Mouse (Mus musculus): Measurements from ENCODE around the gene Rims1. TPM values are rescaled to one million over a fixed set of nuclear protein-coding genes. Genes with fewer than 3 reads are reported as not detected.

Rims1 gene
- polyA plus RNA-seq, 1 experiment from 2014 or later = 1.4 TPM

GRCm38 (mm10) chr1:22661825-22662224 lies 144.0 kb downstream of the Rims1 start:
- no peaks in the 10 kb centered on the region for H3K9me3 ChIP-seq
- H3K27ac ChIP-seq (replicated peaks) = no peak overlapping the region
- no peaks in the 10 kb centered on the region for H3K27me3 ChIP-seq (replicated peaks; ENCODE audit: low read depth, poor library complexity, severe bottlenecking)
- no peaks in the 10 kb centered on the region for H3K4me1 ChIP-seq
- no peak for DNase-seq (ENCODE audit: low spot score)
- H3K36me3 ChIP-seq (replicated peaks) = no peaks in the 10 kb centered on the region
- WGBS = 91% methylated on average over 3 of the region's 3 CpGs
- H3K4me3 ChIP-seq = no peak overlapping the region

- Histone ChIP-seq H3K36me3 (replicated peaks) (no peaks in the 10 kb centered on the region), H3K9me3 (no peaks in the 10 kb centered on the region), H3K27me3 (replicated peaks; ENCODE audit: low read depth, poor library complexity, severe bottlenecking) (no peaks in the 10 kb centered on the region), H3K27ac (replicated peaks) (no peak overlapping the region), H3K4me1 (no peaks in the 10 kb centered on the region), H3K4me3 (no peak overlapping the region)
- no peak for DNase-seq (ENCODE audit: low spot score)
Observed at GRCm38 (mm10) chr1:22655983-22656382, 149.8 kb downstream of the Rims1 start.

DNA sequence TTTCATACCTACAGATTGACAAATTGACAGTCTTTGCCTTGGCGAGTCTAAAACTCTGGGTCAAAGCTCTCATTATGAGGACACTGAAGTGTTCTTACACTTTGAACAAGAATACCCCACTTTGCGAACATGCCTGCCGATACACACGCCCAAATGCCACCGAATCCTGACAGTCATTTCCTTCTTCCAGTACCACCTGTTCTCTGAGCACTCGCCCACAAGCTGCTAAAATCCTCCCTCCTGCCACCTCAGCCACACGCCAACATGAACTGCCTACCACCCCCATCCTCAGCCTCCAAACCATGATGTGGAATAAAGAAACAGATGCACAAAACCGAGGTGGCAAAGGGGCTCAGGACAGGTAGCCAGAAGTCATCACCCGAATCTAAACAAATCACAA lies 150.9 kb downstream of the Rims1 start:
- no peaks in the 10 kb centered on the region for H3K4me1 ChIP-seq
- H3K4me3 ChIP-seq = no peak overlapping the region
- no peak for DNase-seq (ENCODE audit: low spot score)
- 89% methylated on average over 9 of the region's 9 CpGs for WGBS
- no peaks in the 10 kb centered on the region for H3K36me3 ChIP-seq (replicated peaks)
- no peaks in the 10 kb centered on the region for H3K27me3 ChIP-seq (replicated peaks; ENCODE audit: low read depth, poor library complexity, severe bottlenecking)
- no peak overlapping the region for H3K27ac ChIP-seq (replicated peaks)
- H3K9me3 ChIP-seq = no peaks in the 10 kb centered on the region

DNA sequence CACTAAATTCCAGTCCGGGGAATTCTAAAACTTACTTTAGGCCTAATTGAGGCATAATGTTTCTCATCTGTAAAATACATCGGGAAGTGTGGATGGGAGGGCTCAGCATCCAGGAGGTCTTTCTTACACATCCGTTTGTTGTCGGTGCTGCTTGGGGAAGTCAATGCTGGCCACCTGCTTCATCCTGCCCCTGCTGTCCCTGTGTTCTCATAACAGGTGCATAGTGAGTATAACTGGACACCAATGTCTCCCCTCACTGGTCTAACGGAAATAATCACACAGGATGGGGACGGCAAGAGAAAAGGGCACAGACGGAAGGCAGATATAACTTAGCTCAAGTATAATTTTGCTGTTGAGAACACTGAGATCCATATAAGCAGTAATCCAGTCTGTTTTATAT lies 155.2 kb downstream of the Rims1 start:
- Histone ChIP-seq H3K9me3 (no peaks in the 10 kb centered on the region), H3K27me3 (replicated peaks; ENCODE audit: low read depth, poor library complexity, severe bottlenecking) (no peaks in the 10 kb centered on the region), H3K36me3 (replicated peaks) (no peaks in the 10 kb centered on the region), H3K27ac (replicated peaks) (no peak overlapping the region), H3K4me1 (no peaks in the 10 kb centered on the region), H3K4me3 (no peak overlapping the region)
- WGBS = 80% methylated on average over 7 of the region's 7 CpGs
- DNase-seq (ENCODE audit: low spot score) = no peak

DNA sequence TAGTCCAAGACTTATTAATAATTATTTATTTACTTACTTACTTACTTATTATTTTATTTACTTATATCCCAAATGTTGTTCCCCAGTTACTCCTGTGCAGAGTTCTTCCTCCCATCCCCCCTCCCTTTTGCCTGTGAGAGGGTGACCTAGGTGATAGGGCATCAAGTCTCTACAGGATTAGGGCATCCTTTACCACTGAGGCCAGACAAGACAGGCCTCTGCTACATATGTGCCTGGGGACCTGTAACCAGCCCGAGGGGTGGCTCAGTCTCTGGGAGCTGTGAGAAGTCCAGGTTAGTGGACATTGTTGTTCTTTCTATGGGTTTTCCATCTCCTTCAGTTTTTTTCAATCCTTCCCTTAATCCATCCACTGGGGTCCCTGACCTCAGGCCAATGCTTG lies 156.4 kb downstream of the Rims1 start:
- no peaks in the 10 kb centered on the region for H3K9me3 ChIP-seq
- WGBS = 55% methylated on average over 1 of the region's 1 CpGs
- H3K4me1 ChIP-seq = no peaks in the 10 kb centered on the region
- no peak overlapping the region for H3K27ac ChIP-seq (replicated peaks)
- H3K27me3 ChIP-seq (replicated peaks; ENCODE audit: low read depth, poor library complexity, severe bottlenecking) = no peaks in the 10 kb centered on the region
- no peak for DNase-seq (ENCODE audit: low spot score)
- no peaks in the 10 kb centered on the region for H3K36me3 ChIP-seq (replicated peaks)
- no peak overlapping the region for H3K4me3 ChIP-seq

DNA sequence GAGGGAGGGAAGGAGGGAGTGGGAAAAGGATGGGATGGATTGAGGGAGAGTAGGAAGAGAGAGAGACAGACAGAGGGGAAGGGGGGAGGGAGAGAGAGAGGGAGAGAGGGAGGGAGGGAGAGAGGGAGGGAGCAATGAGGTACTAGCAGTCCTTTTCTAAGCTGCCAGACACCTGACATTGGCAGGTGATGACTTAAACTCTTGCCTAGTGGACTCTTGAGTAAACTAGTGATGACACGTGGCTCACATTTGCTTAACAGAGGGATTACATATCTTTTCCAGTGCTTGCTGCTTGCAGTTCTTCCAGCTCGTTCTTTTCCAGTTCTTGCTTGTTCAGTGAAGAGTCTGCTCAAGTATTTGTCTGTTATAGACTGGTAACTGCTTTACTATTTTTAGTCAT lies 160.5 kb downstream of the Rims1 start:
- H3K27ac ChIP-seq (replicated peaks) = no peak overlapping the region
- no peaks in the 10 kb centered on the region for H3K36me3 ChIP-seq (replicated peaks)
- H3K9me3 ChIP-seq = no peaks in the 10 kb centered on the region
- H3K4me3 ChIP-seq = no peak overlapping the region
- H3K27me3 ChIP-seq (replicated peaks; ENCODE audit: low read depth, poor library complexity, severe bottlenecking) = no peaks in the 10 kb centered on the region
- WGBS = 47% methylated on average over 2 of the region's 2 CpGs
- no peaks in the 10 kb centered on the region for H3K4me1 ChIP-seq
- no peak for DNase-seq (ENCODE audit: low spot score)

GRCm38 (mm10) chr1:22640568-22640967 lies 165.2 kb downstream of the Rims1 start:
- H3K27me3 ChIP-seq (replicated peaks; ENCODE audit: low read depth, poor library complexity, severe bottlenecking) = no peaks in the 10 kb centered on the region
- WGBS = 91% methylated on average over 5 of the region's 5 CpGs
- H3K9me3 ChIP-seq = no peaks in the 10 kb centered on the region
- no peaks in the 10 kb centered on the region for H3K36me3 ChIP-seq (replicated peaks)
- no peak for DNase-seq (ENCODE audit: low spot score)
- H3K4me3 ChIP-seq = no peak overlapping the region
- H3K27ac ChIP-seq (replicated peaks) = no peak overlapping the region
- no peaks in the 10 kb centered on the region for H3K4me1 ChIP-seq

- no peak overlapping the region for H3K4me3 ChIP-seq
- H3K36me3 ChIP-seq (replicated peaks) = no peaks in the 10 kb centered on the region
- DNase-seq (ENCODE audit: low spot score) = no peak
- H3K27me3 ChIP-seq (replicated peaks; ENCODE audit: low read depth, poor library complexity, severe bottlenecking) = no peaks in the 10 kb centered on the region
- H3K27ac ChIP-seq (replicated peaks) = no peak overlapping the region
- no peaks in the 10 kb centered on the region for H3K9me3 ChIP-seq
- no peaks in the 10 kb centered on the region for H3K4me1 ChIP-seq
- 88% methylated on average over 3 of the region's 3 CpGs for WGBS
Observed at GRCm38 (mm10) chr1:22639702-22640101, 166.1 kb downstream of the Rims1 start.

DNA sequence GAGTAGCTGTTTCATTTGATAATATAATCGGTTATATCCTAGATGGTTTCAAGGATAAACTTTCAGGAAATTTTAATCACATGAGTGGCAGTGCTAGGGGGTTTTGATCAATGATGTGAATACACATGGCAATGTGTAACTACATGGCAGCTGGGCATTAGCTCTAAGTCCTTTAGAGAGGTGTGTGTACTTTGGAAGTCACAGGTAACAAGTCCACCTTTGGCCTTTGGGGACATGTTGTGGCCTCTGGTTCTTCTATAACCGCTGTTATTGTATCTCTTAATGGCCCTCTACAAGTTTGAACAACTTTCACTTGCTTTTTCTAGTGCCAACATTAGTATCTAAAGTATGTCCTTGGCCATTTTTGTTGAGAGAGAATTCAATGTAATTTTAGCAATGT lies 171.9 kb downstream of the Rims1 start:
- H3K27ac ChIP-seq (replicated peaks) = no peak overlapping the region
- no peak overlapping the region for H3K4me3 ChIP-seq
- DNase-seq (ENCODE audit: low spot score) = no peak
- H3K4me1 ChIP-seq = no peaks in the 10 kb centered on the region
- WGBS = 90% methylated on average over 2 of the region's 2 CpGs
- no peaks in the 10 kb centered on the region for H3K27me3 ChIP-seq (replicated peaks; ENCODE audit: low read depth, poor library complexity, severe bottlenecking)
- H3K9me3 ChIP-seq = no peaks in the 10 kb centered on the region
- no peaks in the 10 kb centered on the region for H3K36me3 ChIP-seq (replicated peaks)

DNA sequence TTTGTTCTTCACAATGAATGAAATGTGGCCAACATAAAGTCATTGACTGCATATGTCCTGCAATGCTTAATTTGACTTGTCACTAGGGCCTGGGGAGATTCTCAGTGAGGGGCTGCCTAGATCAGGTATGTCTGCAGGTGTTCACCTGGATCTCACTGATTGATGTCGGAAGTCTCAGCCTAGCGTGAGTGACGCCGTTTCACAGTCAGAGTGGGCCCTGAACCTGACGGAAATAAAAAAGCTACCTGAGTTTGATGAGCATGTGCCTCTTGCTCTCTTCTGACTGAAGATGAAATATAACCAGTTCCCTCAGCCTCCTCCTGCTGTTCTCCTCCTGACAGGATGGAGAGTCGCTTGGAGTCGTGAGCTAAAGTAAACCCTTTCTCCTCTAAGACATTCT lies 173.2 kb downstream of the Rims1 start:
- H3K4me1 ChIP-seq = no peaks in the 10 kb centered on the region
- H3K4me3 ChIP-seq = no peak overlapping the region
- no peak for DNase-seq (ENCODE audit: low spot score)
- 80% methylated on average over 7 of the region's 7 CpGs for WGBS
- no peaks in the 10 kb centered on the region for H3K36me3 ChIP-seq (replicated peaks)
- H3K9me3 ChIP-seq = no peaks in the 10 kb centered on the region
- H3K27me3 ChIP-seq (replicated peaks; ENCODE audit: low read depth, poor library complexity, severe bottlenecking) = no peaks in the 10 kb centered on the region
- H3K27ac ChIP-seq (replicated peaks) = no peak overlapping the region

DNA sequence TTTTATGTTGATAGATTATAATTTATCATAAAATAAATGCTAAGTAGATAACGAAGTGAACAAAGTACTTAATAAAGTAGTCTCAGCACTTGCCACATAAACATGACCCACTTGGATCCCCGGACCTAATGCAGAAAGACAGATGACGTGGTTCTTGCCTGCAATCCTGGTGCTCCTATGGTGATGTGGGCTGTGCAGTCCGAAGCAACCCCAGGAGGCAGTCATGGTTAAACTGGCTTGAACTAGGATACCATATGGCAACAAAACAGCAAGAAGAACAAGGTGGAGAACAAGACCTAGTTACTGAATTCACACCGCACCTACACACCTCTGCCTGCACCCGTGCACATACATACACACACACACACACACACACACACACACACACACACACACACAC lies 173.8 kb downstream of the Rims1 start:
- Histone ChIP-seq H3K27me3 (replicated peaks; ENCODE audit: low read depth, poor library complexity, severe bottlenecking) (no peaks in the 10 kb centered on the region), H3K4me3 (no peak overlapping the region), H3K36me3 (replicated peaks) (no peaks in the 10 kb centered on the region), H3K4me1 (no peaks in the 10 kb centered on the region), H3K9me3 (no peaks in the 10 kb centered on the region), H3K27ac (replicated peaks) (no peak overlapping the region)
- DNase-seq (ENCODE audit: low spot score) = no peak
- 84% methylated on average over 6 of the region's 6 CpGs for WGBS

- DNase-seq (ENCODE audit: low spot score) = no peak
- WGBS = 81% methylated on average over 8 of the region's 8 CpGs
- Histone ChIP-seq H3K27me3 (replicated peaks; ENCODE audit: low read depth, poor library complexity, severe bottlenecking) (no peaks in the 10 kb centered on the region), H3K36me3 (replicated peaks) (no peaks in the 10 kb centered on the region), H3K4me3 (no peak overlapping the region), H3K9me3 (no peaks in the 10 kb centered on the region), H3K27ac (replicated peaks) (no peak overlapping the region), H3K4me1 (no peaks in the 10 kb centered on the region)
Observed at GRCm38 (mm10) chr1:22629011-22629410, 176.8 kb downstream of the Rims1 start.

DNA sequence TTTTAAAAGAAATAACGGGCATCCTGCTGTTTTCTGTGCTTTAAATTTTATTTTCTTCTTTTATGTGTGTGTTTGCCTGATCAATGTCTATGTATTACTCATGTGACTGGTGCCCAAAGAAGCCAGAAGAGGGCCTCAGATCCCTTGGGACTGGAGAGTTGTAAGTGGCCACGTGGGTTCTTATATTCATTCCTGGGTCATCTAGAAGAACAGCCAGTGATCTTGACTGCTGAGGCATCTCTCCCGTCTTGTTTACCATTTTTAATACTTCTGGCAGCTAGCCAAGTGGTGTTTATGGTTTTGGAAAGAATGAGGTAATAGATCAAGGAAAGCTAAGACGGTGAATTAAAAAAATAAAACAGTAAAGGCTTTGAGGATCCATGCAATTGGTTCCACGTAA lies 178.8 kb downstream of the Rims1 start:
- WGBS = 65% methylated on average over 5 of the region's 5 CpGs
- H3K4me3 ChIP-seq = no peak overlapping the region
- no peaks in the 10 kb centered on the region for H3K27me3 ChIP-seq (replicated peaks; ENCODE audit: low read depth, poor library complexity, severe bottlenecking)
- H3K27ac ChIP-seq (replicated peaks) = no peak overlapping the region
- H3K9me3 ChIP-seq = no peaks in the 10 kb centered on the region
- H3K4me1 ChIP-seq = no peaks in the 10 kb centered on the region
- DNase-seq (ENCODE audit: low spot score) = no peak
- no peaks in the 10 kb centered on the region for H3K36me3 ChIP-seq (replicated peaks)

DNA sequence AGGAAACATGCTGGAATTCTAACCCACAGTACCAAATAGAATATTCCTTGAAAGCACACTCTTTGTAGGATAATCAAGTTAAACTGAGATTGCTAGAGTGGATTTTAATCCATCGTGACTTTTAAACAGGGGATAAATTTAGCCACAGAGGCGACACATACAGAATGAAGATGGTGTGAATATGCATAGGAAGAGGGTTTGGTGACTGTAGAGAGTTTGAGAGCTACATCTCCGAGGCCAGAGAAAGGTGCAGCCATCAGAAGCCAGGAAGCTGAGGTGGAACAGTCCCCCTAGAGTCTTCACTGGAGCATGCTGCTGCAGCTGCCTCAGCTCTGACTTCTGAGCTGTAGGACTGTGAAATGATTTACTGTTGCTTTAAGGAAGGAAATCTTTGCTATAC lies 179.5 kb downstream of the Rims1 start:
- no peak overlapping the region for H3K4me3 ChIP-seq
- no peaks in the 10 kb centered on the region for H3K27me3 ChIP-seq (replicated peaks; ENCODE audit: low read depth, poor library complexity, severe bottlenecking)
- H3K4me1 ChIP-seq = no peaks in the 10 kb centered on the region
- H3K9me3 ChIP-seq = no peaks in the 10 kb centered on the region
- DNase-seq (ENCODE audit: low spot score) = no peak
- 76% methylated on average over 3 of the region's 3 CpGs for WGBS
- H3K27ac ChIP-seq (replicated peaks) = no peak overlapping the region
- no peaks in the 10 kb centered on the region for H3K36me3 ChIP-seq (replicated peaks)

Data from embryonic facial prominence, embryonic 10.5 days (tissue).